Mouse (Mus musculus): ENCODE results near the gene Tas2r136. TPM values are rescaled to one million over a fixed set of nuclear protein-coding genes. Genes with fewer than 3 reads are reported as not detected.

Gene Tas2r136
- polyA plus RNA-seq (2012; rRNA removed): not detected in 2 replicates

DNA sequence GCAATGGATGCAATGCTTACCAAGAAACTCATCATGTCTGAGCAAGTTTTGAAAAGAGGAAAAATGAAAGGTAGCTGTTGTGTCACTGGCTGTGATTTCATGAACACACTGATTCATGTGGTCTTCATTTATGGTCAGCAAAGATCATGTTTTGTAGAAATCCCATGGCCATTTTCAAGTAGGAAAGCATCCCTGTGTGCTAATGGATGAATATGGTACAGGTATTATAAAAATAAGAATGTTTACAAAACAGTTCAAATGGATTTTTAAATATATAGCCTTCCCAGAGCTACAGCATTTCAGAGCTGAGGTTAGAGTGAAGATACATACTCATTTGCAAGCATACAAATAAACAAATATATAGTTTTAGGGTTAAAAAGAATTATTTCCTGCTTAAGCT is at the start of gene Tas2r136:
Gene Tas2r136 (minus strand): TSS at position 101 of the 400 bp plus-strand sequence.
- DNase-seq (ENCODE audit: low read depth): no peak

DNA sequence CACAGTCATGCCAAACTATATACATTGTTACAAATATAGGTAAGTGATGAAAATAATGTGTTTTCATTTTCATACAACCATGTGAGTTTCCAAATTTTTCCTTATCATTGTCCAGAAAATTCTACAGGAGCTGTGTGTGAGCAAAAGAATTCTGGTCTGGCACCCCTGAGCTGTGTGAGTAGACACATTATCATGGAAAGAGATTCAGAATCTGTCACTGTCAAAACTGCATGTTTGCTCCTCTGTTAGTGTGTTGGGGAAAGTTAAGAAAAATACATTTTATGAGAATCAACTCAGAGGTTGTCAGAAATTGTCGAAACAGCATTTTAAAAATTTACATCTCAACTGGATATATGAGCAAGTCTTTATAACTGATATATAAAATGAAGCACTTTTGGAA is 24.6 kb upstream of the Tas2r136 start, which contains the start of gene Tas2r117:
Gene Tas2r117 (plus strand): TSS at position 301 of the 400 bp plus-strand sequence.
- no peak for DNase-seq (ENCODE audit: low read depth)

DNA sequence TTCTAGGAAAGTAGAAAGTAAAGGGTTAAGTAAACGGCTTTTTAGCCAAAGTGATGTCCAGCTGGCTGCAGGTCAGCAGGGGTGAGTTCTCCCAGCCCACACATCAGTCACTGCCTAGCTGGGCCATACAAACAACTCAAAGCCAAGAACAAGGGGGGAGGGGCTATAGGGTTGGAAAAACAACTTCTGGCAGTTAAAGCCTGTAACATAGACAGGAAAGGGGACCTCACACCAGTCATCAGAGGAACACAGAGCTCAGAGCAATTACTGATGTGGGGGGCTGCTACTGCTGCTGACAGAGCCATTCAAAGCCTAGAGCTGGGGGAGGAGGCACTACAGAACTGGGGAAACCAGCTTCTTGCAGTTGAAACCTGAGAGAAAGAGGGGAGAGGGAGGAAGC is 17.4 kb upstream of the Tas2r136 start:
- no peak for DNase-seq (ENCODE audit: low read depth)

DNA sequence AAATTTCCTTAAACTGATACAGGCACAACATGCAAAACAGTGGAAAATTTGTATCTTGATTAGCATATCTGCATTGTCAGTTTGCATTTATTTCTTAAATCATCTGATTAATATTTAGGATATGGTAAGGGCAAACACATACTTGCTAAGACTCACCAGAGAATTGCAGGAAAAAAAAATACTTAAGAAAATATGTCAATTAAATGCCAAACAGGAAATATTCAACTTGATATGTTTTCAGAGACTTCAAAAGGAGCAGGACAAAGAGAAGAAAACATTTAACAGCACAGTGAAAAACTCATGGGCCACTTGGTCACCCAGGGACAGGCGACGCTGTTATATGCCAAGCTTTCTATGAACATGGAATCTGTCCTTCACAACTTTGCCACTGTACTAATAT is 16.1 kb downstream of the Tas2r136 start, which contains the start of gene Tas2r102:
Gene Tas2r102 (plus strand): TSS at position 301 of the 400 bp plus-strand sequence.
- no peak for DNase-seq (ENCODE audit: low read depth)

DNA sequence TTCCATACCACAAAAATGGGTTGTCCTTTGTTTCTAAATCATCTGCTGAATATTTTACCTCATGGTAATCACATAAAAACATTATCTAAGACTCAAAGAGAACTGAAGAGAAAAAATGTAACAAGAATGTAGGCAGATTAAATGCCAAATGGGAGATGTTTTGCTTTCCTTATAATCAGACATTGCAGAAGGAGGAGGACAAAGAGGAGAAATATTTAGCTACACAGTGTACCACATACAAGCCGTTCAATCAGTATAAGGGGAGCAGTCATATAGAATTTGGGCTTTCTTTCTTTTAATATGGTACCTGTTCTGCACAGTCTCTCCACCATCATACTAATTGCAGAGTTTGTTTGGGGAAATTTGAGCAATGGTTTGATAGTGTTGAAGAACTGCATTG is 23.5 kb downstream of the Tas2r136 start, which contains the start of gene Tas2r124:
Gene Tas2r124 (plus strand): TSS at position 301 of the 400 bp plus-strand sequence.
- no peak for DNase-seq (ENCODE audit: low read depth)

DNA sequence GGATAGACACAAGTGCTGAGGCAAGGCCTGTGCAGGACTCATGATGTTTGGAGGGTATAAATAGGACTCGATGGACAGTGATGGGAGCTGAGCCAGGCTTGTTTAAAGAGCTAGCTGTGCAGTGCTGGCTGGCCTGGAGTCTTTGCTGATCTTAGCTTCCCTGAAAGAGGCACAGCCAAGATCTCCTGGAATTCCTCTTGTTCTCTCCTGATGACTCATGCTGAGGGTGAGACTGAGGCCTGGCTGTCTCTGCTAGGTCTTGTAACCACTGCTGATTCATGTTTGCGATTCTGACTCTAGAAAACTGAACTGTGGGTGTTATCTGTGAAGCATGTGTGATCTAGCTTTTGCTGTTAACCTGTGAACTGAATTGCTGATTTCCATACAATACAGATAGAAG is 27.8 kb downstream of the Tas2r136 start:
- no peak for DNase-seq (ENCODE audit: low read depth)

DNA sequence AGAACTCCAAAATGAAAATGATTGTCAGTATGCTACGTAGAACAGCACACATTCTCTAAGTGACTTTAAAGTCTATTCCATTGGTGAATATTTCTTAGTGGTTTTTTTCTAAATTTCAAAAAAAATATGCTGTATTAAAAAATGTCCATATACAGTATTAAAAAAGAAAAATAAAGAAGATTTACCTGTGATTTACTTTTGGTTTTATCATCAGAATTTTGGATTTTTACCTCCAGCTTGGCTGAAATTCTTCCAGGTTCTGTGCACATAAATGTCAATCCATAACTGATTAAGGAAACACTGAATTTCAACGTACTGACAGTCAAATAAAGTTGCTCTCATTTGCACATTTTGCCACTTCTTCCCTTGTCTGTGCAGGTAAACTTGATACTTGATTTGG is 40.0 kb downstream of the Tas2r136 start, which contains the start of gene Tas2r115:
Gene Tas2r115 (minus strand): TSS at position 101 of the 400 bp plus-strand sequence.
- no peak for DNase-seq (ENCODE audit: low read depth)

Other genes with a start within 250 kb of the Tas2r136 start
- not detected in 2 replicates for gene Prh1, start 208.4 kb downstream of the Tas2r136 start, polyA plus RNA-seq (2012; rRNA removed)
- not detected in 2 replicates for gene Prp2, start 182.2 kb downstream of the Tas2r136 start, polyA plus RNA-seq (2012; rRNA removed)
- not detected in 2 replicates for gene A630073D07Rik, start 126.6 kb downstream of the Tas2r136 start, polyA plus RNA-seq (2012; rRNA removed)
- gene Tas2r120, start 121.2 kb downstream of the Tas2r136 start, polyA plus RNA-seq (2012; rRNA removed): not detected in 2 replicates
- gene Tas2r121, start 77.2 kb downstream of the Tas2r136 start, polyA plus RNA-seq (2012; rRNA removed): not detected in 2 replicates
- not detected in 2 replicates for gene Tas2r122, start 66.2 kb downstream of the Tas2r136 start, polyA plus RNA-seq (2012; rRNA removed)
- gene Tas2r115, start 40.1 kb downstream of the Tas2r136 start, polyA plus RNA-seq (2012; rRNA removed): not detected in 2 replicates
- not detected in 2 replicates for gene Tas2r124, start 23.4 kb downstream of the Tas2r136 start, polyA plus RNA-seq (2012; rRNA removed)
- not detected in 2 replicates for gene Tas2r102, start 16.0 kb downstream of the Tas2r136 start, polyA plus RNA-seq (2012; rRNA removed)
- not detected in 2 replicates for gene Tas2r117, start 24.7 kb upstream of the Tas2r136 start, polyA plus RNA-seq (2012; rRNA removed)
- not detected in 2 replicates for gene Tas2r123, start 69.0 kb upstream of the Tas2r136 start, polyA plus RNA-seq (2012; rRNA removed)
- gene Tas2r116, start 77.3 kb upstream of the Tas2r136 start, polyA plus RNA-seq (2012; rRNA removed): not detected in 2 replicates
- not detected in 2 replicates for gene Tas2r110, start 89.8 kb upstream of the Tas2r136 start, polyA plus RNA-seq (2012; rRNA removed)
- not detected in 2 replicates for gene Tas2r113, start 114.8 kb upstream of the Tas2r136 start, polyA plus RNA-seq (2012; rRNA removed)
- not detected in 2 replicates for gene Tas2r125, start 131.5 kb upstream of the Tas2r136 start, polyA plus RNA-seq (2012; rRNA removed)
- gene Tas2r129, start 172.9 kb upstream of the Tas2r136 start, polyA plus RNA-seq (2012; rRNA removed): not detected in 2 replicates
- not detected in 2 replicates for gene Tas2r131, start 179.8 kb upstream of the Tas2r136 start, polyA plus RNA-seq (2012; rRNA removed)
- not detected in 2 replicates for gene Tas2r109, start 202.8 kb upstream of the Tas2r136 start, polyA plus RNA-seq (2012; rRNA removed)

Data from gonadal fat pad, adult 2 months (tissue).